Mouse (Mus musculus): ENCODE results near the gene Rbbp8nl. TPM values are rescaled to one million over a fixed set of nuclear protein-coding genes. Genes with fewer than 3 reads are reported as not detected.

Rbbp8nl gene
- polyA plus RNA-seq (2017; shearing (Covaris generic)), result 0.20 TPM

GRCm38 (mm10) chr2:180289440-180290108 is at the start of gene Rbbp8nl:
Rbbp8nl (minus strand) TSS chr2:180289879.

DNA sequence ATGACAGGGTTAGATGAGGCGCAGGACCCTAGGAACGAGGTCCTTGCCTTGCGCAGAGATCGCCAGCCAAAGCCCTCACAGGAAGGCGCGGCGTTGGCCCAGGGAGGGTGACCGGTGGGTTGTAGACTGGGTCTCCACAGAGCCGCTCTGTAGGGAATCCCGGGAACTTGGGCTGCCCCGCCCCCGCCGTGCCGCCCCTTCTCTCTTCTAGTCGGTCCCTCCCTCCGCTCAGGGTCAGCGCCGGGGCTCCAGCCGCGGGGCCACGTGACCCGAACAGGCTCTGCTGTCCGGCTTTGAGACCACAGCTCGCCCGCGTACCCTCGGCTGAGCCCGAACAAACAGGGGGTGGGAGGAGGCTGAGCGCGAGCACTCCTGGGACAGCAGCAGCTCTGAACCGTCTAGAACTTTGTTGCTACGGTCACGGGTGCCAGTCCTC is 44.9 kb upstream of the Rbbp8nl start, which contains the start of gene Gata5:
Gene Gata5 (minus strand): TSS at position 149 of the 436 bp plus-strand sequence.

GRCm38 (mm10) chr2:180273394-180274244 is 16.1 kb downstream of the Rbbp8nl start, which contains the start of gene Cables2:
Cables2 (minus strand) TSS chr2:180273496.

DNA sequence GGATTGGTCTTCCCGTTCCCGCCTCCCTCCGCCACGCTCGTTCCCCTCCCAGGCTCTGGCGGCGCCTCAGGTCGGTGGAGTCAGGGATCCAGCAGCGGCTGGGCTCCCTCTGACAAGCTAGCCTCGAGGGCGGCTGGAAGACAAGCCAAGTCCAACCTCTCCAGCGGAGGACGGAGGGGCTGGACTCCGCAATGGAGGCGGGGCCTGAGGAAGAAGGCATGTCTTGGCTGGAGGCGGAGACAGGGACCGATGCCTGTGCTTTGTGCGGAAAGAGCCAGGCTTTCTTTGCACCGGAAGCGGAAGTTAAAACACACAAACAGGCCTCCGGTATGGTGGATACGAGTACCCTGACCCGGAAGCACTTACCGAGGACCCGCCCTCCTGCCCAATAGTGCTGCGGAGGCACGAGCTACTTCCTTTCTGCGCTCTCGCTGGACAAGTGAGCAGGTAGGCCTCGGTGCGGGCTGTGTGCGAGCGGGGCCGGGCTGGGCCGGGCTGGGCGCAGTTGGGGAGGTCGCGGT is 32.6 kb downstream of the Rbbp8nl start, which contains the start of gene Rps21:
Gene Rps21 (plus strand): TSS at position 377 of the 521 bp plus-strand sequence.

Other genes with a start within 250 kb of the Rbbp8nl start
- gene Psma7, start 247.4 kb downstream of the Rbbp8nl start, polyA plus RNA-seq (2017; shearing (Covaris generic)), result 342 TPM
- 6.4 TPM for gene Ss18l1, start 247.4 kb downstream of the Rbbp8nl start, polyA plus RNA-seq (2017; shearing (Covaris generic))
- gene Mtg2, start 219.3 kb downstream of the Rbbp8nl start, polyA plus RNA-seq (2017; shearing (Covaris generic)), result 30.4 TPM
- not detected for gene Hrh3, start 185.4 kb downstream of the Rbbp8nl start, polyA plus RNA-seq (2017; shearing (Covaris generic))
- gene Osbpl2, start 170.6 kb downstream of the Rbbp8nl start, polyA plus RNA-seq (2017; shearing (Covaris generic)), result 39.2 TPM
- 197 TPM for gene Adrm1, start 118.4 kb downstream of the Rbbp8nl start, polyA plus RNA-seq (2017; shearing (Covaris generic))
- not detected for gene Lama5, start 64.0 kb downstream of the Rbbp8nl start, polyA plus RNA-seq (2017; shearing (Covaris generic))
- gene Rps21, start 32.5 kb downstream of the Rbbp8nl start, polyA plus RNA-seq (2017; shearing (Covaris generic)), result 922 TPM
- gene Cables2, start 16.4 kb downstream of the Rbbp8nl start, polyA plus RNA-seq (2017; shearing (Covaris generic)), result 69.2 TPM
- gene Gata5, start 44.8 kb upstream of the Rbbp8nl start, polyA plus RNA-seq (2017; shearing (Covaris generic)), result not detected
- 3.9 TPM for gene Slco4a1, start 166.4 kb upstream of the Rbbp8nl start, polyA plus RNA-seq (2017; shearing (Covaris generic))
- not detected for gene Ntsr1, start 210.1 kb upstream of the Rbbp8nl start, polyA plus RNA-seq (2017; shearing (Covaris generic))

Data from naive thymus-derived CD4-positive, alpha-beta T cell, adult 5 months (primary cell).